ENCODE assay signal across 23 mouse cellular contexts in genomic region chr7:64290431-64290830, GRCm38 (mm10). TPM values are rescaled to one million over a fixed set of nuclear protein-coding genes. Genes with fewer than 3 reads are reported as not detected.
A peak's percentile ranks its signal among the peaks of the same experiment; 100 is the strongest.
DNase-seq lines count a peak whose midpoint lies in the region; TF ChIP-seq lines count a peak whose summit lies in the region.
"Had no signal": no experiment of that assay in that cellular context is flagged by ENCODE, and none has a peak within 500 bp of the region (broad histone marks: within the 10 kb centered on the region; RNA-seq: fewer than 3 reads in every experiment).

No protein-coding gene starts in this region.

- WGBS in heart, adult 2 months, result 71% methylated on average over 6 of the region's 6 CpGs
- WGBS in liver, adult 2 months, result 39% methylated on average over 6 of the region's 6 CpGs

- peak overlapping the region; percentile 99 for H3K4me3 ChIP-seq in gastrocnemius, adult 2 months
- no peak overlapping the region; the same call in 1 of the 2 replicates for H3K4me3 ChIP-seq in heart, adult 2 months
- H3K4me3 ChIP-seq in liver, adult 2 months (ENCODE audit: insufficient read depth, low read depth, low read length), result no peak overlapping the region
- H3K4me3 ChIP-seq: embryonic facial prominence, embryonic 10.5 days; embryonic facial prominence, embryonic 12.5 days; forebrain, embryonic 13.5 days; forebrain, embryonic 15.5 days had no signal

- H3K79me2 ChIP-seq in heart, adult 2 months (replicated peaks; ENCODE audit: control insufficient read depth, insufficient read depth, low read length), result peaks cover 2% of the 10 kb centered on the region
- H3K79me2 ChIP-seq in liver, adult 2 months (ENCODE audit: control insufficient read depth, insufficient read depth, low read length), result peaks cover 24% of the 10 kb centered on the region

- TF ChIP-seq EP300 in heart, adult 2 months (IDR thresholded peaks at IDR 0.05; ENCODE audit: insufficient read depth, low read depth, low read length), result no peak

- peak overlapping the region; percentile 71 for H3K27ac ChIP-seq in gastrocnemius, adult 2 months
- H3K27ac ChIP-seq in heart, adult 2 months, result peak overlapping the region; percentile 18
- no peak overlapping the region for H3K27ac ChIP-seq in liver, adult 2 months (replicated peaks; ENCODE audit: insufficient read depth, low read depth, low read length)
- H3K27ac ChIP-seq: embryonic facial prominence, embryonic 10.5 days; embryonic facial prominence, embryonic 12.5 days; forebrain, embryonic 13.5 days; forebrain, embryonic 15.5 days had no signal

- no peak for TF ChIP-seq POLR2A in heart, adult 2 months (IDR thresholded peaks at IDR 0.05; ENCODE audit: insufficient read depth, low read depth, low read length)
- TF ChIP-seq POLR2A in liver, adult 2 months (IDR thresholded peaks at IDR 0.05; ENCODE audit: extremely low read depth, insufficient read depth, low read length), result no peak

- peaks cover 8% of the 10 kb centered on the region for H3K4me1 ChIP-seq in heart, adult 2 months (ENCODE audit: control insufficient read depth, insufficient read depth, low read length)
- H3K4me1 ChIP-seq in liver, adult 2 months (ENCODE audit: control insufficient read depth, insufficient read depth, low read length), result peaks cover 22% of the 10 kb centered on the region

- intact Hi-C loops in gastrocnemius, adult 2 months (cut with DNase I), result no loop called here
- intact Hi-C loops in heart, adult 2 months (cut with DNase I), result loop anchor here (2.0 kb wide), 1 partner anchor 36 kb away; no protein-coding TSS in a partner anchor
- intact Hi-C loops in heart, postnatal 25 days (cut with DNase I), result no loop called here

- H3K9ac ChIP-seq in heart, adult 2 months (ENCODE audit: low read depth, low read length), result no peak overlapping the region
- no peak overlapping the region for H3K9ac ChIP-seq in liver, adult 2 months (ENCODE audit: low read depth, low read length)
- H3K9ac ChIP-seq: embryonic facial prominence, embryonic 12.5 days; forebrain, embryonic 13.5 days; forebrain, embryonic 15.5 days had no signal

- no peaks in the 10 kb centered on the region for H3K27me3 ChIP-seq in heart, adult 2 months (ENCODE audit: control insufficient read depth, insufficient read depth, low read length)
- no peaks in the 10 kb centered on the region for H3K27me3 ChIP-seq in liver, adult 2 months (ENCODE audit: control insufficient read depth, insufficient read depth, low read length)
- H3K27me3 ChIP-seq: CH12.LX; embryonic facial prominence, embryonic 12.5 days; forebrain, embryonic 13.5 days; forebrain, embryonic 15.5 days; Patski had no signal

- DNase-seq in gastrocnemius, adult 2 months, result no peak
- DNase-seq in gastrocnemius, adult 18-20 months (ENCODE audit: low spot score), result no peak
- DNase-seq in heart, adult 2 months, result no peak
- DNase-seq in heart, postnatal 25 days (ENCODE audit: low spot score), result no peak
- DNase-seq in liver, adult 2 months (ENCODE audit: extremely low read depth, low read depth, low spot score), result peak; percentile 41
- no peak for DNase-seq in liver
- peak; percentile 9 for DNase-seq in R1 (ENCODE audit: low read depth, low spot score)
- no peak for DNase-seq in frontal cortex, postnatal 25 days (ENCODE audit: low spot score in 2 of 2)
- DNase-seq: adrenal gland, adult 2 months; adrenal gland, postnatal 10 days; adrenal gland, postnatal 25 days; B cell, adult 2 months; cerebellum, adult 11-12 months; cerebellum, adult 2 months; cerebellum, adult 9-10 months; cerebellum, postnatal 10 days; cerebellum, postnatal 25 days had no signal

- TF ChIP-seq CTCF in gastrocnemius, adult 2 months (IDR thresholded peaks at IDR 0.05), result no peak
- peak; percentile 26 for TF ChIP-seq CTCF in heart, adult 2 months (IDR thresholded peaks at IDR 0.05)
- TF ChIP-seq CTCF in liver, adult 2 months (IDR thresholded peaks at IDR 0.05; ENCODE audit: low read depth, low read length), result no peak

- H3K36me3 ChIP-seq in heart, adult 2 months (ENCODE audit: control insufficient read depth, insufficient read depth, low read length), result no peaks in the 10 kb centered on the region
- peaks cover 4% of the 10 kb centered on the region; the same call in 1 of the 2 replicates for H3K36me3 ChIP-seq in liver, adult 2 months (ENCODE audit: control insufficient read depth, insufficient read depth, low read length)
- H3K36me3 ChIP-seq: forebrain, embryonic 15.5 days had no signal

RNA-seq across cellular contexts. Expression of gene Mtmr10, which starts 3.0 kb away (rescaled TPM):
- total RNA-seq in gastrocnemius, adult 2 months (2021), result 10 to 100 TPM; 19.6 to 28.7 TPM
- total RNA-seq in gastrocnemius, adult 18-20 months (2021), result 10 to 100 TPM; 17.3 to 19.0 TPM
- 10 to 100 TPM; 14.8 to 15.4 TPM for total RNA-seq in heart, adult 2 months (2021)
- 3.7 and 6.1 TPM in 2 replicates for polyA plus RNA-seq in heart, adult 2 months (2012; rRNA removed)
- 10 to 100 TPM; 11.9 to 12.0 TPM for total RNA-seq in heart, postnatal 25 days (2021)
- 18.6 and 23.1 TPM in 2 replicates for total RNA-seq in liver, adult 2 months (2014; rRNA removed)
- 7.0 and 7.1 TPM in 2 replicates for polyA plus RNA-seq in liver, adult 2 months (2012; rRNA removed)

Comparison
In these comparisons a context has a peak if more than half of its experiments do, and no peak if none do; other contexts are left out.
1. DNase-seq: peak in liver, adult 2 months (single experiment) and R1 (single experiment); none in gastrocnemius, adult 2 months (single experiment), gastrocnemius, adult 18-20 months (single experiment), heart, adult 2 months (0 of 2), heart, postnatal 25 days (single experiment), liver (single experiment) and frontal cortex, postnatal 25 days (0 of 2).